Mouse (Mus musculus): ENCODE results near the gene Wdfy3. TPM values are rescaled to one million over a fixed set of nuclear protein-coding genes. Genes with fewer than 3 reads are reported as not detected.
"Not testable (repeated sequence)": the region's sequence is repeated elsewhere in the genome, so short reads cannot be mapped to it uniquely, and the experiment has no call there.

Wdfy3 gene
- total RNA-seq, 2 experiments from 2014 or later = 129 to 140 TPM

DNA sequence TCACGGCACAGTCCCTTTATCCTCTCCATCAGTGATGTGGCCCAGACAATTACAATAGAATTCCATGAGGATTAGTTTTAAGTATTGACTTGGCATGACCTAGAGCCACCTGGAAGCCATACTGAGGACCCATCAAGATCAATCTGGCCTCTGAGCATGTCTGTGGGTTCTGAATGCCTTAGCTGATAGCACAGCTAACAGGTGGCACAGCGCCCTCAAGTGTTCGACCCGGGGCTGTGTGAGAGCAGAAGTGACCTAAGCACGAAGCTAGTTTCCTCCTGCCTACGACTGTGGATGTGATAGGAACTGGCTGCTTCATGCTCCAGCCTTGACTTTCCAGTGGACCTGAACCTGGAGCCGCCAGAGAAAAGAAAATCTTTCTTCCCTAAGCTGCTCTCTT, 215.1 kb downstream of the Wdfy3 start:
- no peak for DNase-seq (ENCODE audit: low spot score in 2 of 2)
- intact Hi-C loops (cut with DNase I) = no loop called here

DNA sequence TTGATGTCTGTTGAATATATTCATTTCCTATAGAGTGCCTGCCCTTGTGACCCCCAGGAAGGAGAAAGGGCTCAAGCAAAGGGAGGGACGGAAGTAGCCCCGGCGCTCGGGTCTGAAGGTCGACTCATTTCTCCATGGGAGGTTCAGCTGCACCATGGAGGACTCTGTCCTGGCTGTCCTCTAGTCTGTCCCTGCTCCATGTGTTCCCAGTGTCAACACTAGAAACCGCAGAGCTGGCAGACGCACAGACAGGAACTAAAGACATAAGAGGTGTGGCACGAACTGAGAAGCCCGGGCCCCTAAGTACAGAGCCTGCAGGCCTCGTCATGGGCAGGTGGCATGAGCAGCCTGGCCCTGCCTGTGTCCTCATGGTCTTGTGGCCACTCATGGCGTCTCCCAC, 215.6 kb downstream of the Wdfy3 start:
- no peak for DNase-seq (ENCODE audit: low spot score in 2 of 2)
- intact Hi-C loops (cut with DNase I) = no loop called here

DNA sequence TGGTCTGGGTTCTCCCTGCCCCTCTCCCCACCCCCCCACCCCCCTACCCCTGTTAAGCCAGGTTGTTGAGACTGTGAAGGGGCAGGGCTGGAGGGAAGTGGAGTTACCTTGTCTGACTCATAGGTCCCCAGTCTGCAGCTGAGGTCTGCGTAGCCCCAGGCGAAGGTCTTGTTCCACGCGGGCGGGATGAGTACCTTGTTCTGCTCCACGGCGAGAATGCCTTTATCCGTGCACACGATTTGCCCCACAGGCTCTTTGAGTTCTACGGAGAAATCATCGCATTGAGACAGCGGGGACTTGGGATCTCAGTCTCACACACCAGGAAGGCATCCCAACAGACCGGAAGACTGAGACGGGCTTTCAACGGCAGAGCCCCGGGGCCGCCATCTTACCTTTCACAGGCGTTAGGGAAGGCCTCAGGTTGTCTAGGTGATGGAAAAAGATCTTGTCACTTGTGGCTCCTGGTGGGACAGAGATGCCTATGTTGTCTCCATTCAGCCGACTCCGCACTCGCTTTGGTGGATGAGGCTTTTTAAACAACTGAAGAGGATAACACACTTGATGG, 217.5 kb downstream of the Wdfy3 start:
- DNase-seq (ENCODE audit: low spot score in 2 of 2) = no peak
- intact Hi-C loops (cut with DNase I) = no loop called here

DNA sequence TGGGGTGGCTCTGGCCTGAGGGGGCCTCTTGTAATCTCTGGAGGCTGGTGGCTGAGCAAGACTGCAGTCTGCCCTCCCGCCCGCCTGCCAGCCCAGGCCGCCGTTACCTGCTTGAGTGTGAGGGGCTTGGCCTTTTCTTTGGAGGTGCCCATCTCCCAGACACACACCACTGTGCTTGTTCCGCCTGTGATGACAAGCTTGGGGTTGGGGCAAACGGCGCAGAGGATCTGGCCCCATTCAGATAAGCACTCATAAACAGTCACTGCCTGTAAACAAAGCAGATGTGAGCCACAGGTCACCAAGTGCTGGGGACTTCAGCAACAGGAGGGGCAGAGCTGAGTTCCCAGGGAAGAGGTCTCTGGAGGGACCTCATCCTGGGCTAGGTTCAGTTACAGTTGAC, 218.6 kb downstream of the Wdfy3 start:
- no peak for DNase-seq (ENCODE audit: low spot score in 2 of 2)
- intact Hi-C loops (cut with DNase I) = no loop called here

DNA sequence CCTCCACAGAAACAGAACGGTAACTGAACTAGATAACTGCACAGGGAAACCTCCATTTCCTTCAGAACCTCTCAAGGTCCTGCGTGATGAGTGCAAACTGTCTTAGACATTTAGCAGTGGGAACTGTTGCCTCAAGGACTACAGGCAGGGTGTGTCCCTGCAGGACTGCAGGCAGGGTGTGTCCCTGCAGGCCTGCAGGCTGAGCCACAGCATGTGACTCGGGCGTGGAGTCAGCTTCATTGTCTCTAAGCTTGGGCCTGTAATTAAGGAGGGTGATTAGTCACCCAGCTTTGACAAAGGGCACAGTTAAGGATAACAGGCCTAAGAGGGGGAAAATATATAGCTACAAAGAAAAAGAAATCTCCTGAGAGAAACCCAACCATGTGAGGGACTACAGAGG, 222.0 kb downstream of the Wdfy3 start:
- intact Hi-C loops (cut with DNase I) = no loop called here
- DNase-seq (ENCODE audit: low spot score in 2 of 2) = no peak

DNA sequence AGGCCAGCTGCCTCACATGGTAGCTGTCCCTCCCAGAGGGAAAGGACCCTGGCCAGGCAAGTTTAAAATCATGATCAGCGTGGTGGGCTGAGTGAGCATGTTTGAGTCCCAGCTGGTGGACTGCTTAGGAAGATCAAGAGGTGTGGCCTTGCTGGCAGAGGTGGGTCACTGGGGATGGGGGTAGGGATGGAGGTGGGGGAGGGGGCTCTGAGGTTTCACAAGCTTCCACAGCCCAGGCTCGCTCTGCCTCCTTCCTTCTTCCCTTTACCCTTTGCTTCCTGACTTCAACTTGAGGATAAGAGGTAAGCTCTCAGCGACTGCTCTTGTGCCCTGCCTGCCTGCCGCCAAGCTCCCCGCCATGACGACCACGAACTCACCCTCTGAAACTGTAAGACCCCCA, 222.4 kb downstream of the Wdfy3 start:
- DNase-seq (ENCODE audit: low spot score in 2 of 2) = no peak

DNA sequence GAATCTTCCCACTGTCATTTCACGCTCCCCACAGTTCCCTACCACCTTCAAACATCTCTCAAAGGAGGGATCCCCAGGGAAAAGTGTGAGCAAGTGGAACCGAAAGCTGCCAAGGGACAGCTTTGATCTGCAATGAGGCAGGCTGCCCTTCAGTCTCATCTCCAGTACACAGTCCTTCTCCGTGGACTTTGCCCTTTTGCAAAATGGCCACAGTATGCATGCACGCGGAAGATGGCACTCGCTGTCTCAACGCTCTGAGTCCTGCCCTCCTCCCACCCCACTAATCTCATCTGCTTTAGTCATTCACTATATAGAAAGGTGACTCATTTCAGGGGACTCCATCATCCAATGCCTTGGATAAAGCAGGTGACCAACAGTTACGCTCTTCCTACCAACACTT, 223.8 kb downstream of the Wdfy3 start:
- DNase-seq (ENCODE audit: low spot score in 2 of 2) = no peak
- intact Hi-C loops (cut with DNase I) = no loop called here

More for the DNA sequence above, 222.4 kb downstream of the Wdfy3 start:
- intact Hi-C loops (cut with DNase I) = no loop called here

DNA sequence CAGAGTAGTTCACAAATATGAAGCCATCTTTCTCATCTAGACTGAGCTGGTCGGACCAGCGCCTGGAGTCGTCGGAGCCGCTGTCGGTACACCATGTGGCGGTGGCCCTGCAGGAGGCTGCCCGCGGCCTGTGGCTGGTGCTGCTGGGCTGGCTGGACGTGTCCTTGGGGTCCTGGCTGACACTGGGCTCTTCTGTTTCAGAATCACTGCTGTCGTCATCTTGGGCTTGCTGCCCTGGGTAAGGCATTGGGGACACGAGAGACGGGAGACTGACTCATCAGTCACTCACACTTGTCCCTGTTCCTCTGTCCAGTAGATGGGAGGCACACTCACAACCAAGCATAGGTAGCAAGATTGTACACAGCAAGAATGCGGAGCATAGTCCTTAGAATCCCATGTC, 224.7 kb downstream of the Wdfy3 start:
- DNase-seq (ENCODE audit: low spot score in 2 of 2) = no peak
- intact Hi-C loops (cut with DNase I) = no loop called here

DNA sequence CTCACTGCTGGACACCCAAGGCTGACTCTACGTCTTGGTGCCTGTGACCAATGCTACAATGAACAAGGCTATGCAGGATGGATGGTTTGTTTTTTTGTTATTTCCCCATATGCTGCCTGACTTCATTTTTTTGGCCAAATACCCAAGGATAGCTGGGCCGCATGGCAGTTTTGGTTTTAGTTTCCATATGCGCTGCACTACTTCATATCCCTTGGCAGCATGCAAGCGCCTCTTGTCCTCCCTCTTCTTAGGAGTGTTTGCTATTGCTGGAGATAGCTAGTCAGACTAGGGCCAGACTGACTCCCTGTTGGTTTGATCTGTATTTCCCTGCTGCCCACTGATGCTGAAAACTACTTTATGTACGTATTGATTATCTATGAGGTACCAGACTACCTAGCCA, 229.2 kb downstream of the Wdfy3 start:
- intact Hi-C loops (cut with DNase I) = no loop called here
- DNase-seq (ENCODE audit: low spot score in 2 of 2) = no peak

DNA sequence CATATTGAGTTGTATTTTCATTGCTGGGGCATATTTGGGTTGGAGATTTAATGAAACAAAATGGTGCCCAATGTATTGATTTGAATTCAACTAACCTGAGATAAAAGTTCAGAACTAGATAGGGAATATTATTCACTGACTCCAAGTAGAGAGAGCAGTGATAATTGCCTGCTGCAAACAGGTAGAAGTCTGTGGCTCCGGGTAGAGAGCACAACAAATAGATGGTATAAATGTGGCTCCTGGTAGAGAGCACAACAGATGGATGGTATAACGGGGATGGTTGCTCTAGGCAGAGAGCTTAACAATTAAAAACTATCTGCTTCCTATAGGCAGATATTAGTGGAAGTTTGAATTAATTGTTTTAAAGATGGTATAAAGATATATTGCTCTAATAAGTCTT, 232.1 kb downstream of the Wdfy3 start:
- DNase-seq (ENCODE audit: low spot score in 2 of 2); intact Hi-C loops (cut with DNase I): not testable (repeated sequence)

DNA sequence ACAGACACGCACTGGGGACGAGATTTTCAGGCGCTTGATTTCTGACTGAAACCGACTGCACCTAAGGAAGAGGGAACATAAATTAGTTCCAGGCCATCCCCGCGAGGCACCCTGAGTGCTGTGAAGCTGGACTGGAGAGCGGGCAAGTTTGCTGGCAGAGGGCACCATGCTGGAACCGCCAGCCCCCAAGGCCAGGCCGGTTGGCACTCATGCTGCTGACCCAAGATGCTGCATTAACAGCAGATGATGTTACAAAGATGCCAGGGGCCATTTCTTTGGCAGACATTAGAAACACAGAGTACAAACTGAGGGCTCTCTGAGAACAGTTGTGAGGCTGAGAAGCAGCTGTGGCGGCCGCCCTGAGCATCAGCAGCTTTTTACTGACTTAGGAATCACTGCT, 233.5 kb downstream of the Wdfy3 start:
- DNase-seq (ENCODE audit: low spot score in 2 of 2) = no peak
- intact Hi-C loops (cut with DNase I) = no loop called here

DNA sequence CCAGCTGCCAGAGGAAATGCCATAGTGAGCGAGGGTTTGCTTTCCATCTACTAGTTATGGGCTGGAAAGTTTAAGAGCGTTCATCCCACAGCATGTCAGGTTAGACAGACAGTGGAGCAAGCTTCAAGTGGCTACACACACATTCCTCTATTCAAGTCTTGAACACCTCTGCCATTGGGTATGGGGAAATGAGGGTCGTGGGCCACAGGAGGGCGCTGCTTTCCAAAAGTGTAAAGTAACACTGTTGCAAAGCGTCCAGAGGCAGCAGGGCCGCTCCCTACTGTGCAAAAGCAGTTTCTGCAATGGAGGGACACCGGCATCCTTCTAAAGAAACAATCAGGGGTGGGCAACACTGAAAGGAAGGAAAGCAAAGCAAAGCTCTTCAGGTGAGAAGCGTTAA, 235.8 kb downstream of the Wdfy3 start:
- no peak for DNase-seq (ENCODE audit: low spot score in 2 of 2)
- intact Hi-C loops (cut with DNase I) = no loop called here

DNA sequence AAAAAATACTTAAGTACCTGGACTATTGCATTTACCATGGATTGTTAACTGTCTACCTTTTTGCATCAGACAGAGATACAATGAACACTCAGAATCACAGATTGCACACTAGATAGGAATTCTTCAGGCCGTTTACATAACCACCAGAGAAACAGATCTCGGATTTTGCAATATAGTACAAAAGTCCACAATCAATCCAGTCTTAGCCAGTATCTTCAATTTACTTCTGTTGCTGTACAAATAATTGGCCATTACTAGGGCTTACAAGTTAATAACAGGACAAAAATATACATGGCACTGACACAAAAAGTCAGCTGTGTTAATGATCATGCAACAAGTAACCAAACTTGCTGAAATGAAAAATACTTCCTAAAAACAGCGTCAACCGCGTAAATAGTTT, 236.7 kb downstream of the Wdfy3 start:
- no peak for DNase-seq (ENCODE audit: low spot score in 2 of 2)
- intact Hi-C loops (cut with DNase I) = no loop called here

DNA sequence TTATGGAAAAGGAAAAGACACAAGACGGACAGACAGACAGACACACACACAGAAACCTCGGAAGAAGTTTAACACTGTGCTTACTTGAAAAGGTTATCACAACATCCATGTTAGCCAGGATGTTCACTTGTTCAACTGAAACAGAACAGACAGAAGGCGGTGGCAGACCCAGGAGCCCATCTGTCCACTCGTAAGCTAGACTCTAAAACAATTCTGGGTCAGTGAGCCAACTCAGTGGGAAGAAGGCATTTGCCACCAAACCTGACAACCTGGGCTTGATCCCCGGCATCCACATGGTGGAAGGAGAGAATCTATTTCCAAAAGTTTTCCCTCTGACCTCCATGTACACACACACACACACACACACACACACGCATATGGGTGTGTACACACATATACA, 237.7 kb downstream of the Wdfy3 start:
- intact Hi-C loops (cut with DNase I) = no loop called here
- no peak for DNase-seq (ENCODE audit: low spot score in 2 of 2)

DNA sequence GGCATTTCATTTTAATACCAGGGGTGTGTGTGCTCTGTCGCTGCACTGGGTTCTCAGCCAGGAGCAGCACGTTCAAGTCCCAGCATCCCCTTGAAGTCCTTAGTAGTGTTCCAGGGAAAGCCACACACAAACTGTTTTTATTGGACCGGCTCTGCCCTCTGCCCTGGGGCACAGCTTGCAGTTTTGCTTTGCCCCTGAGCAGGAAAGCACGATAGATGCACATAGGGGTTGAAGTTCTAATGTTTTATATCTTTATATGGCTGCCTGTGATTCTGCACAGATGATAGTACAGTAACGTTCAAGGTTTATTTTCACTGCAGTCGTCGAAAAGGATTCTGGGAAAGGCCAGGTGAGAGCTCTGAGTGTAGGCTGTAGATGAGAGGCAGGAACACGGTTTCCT, 239.5 kb downstream of the Wdfy3 start:
- DNase-seq (ENCODE audit: low spot score in 2 of 2) = no peak
- intact Hi-C loops (cut with DNase I) = no loop called here

DNA sequence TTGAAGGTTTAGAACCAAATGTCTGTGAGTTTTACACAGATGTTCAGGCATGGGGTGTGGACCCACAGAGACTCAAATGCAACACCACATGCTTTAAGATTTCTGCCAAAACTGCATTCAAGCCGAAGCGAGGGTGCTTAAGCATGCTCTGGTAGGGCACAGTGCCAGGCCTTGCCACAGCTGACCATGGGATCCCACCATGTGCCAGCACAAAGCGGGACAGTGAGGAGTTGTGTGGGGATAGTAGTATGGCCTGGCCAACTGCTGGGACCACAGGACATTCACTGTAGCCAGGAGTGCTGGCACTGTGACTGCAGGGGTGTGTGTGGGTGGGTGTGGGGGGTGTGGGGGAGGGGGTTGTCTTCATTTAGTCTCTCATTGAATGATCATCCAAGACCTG, 240.8 kb downstream of the Wdfy3 start:
- no peak for DNase-seq (ENCODE audit: low spot score in 2 of 2)
- intact Hi-C loops (cut with DNase I) = no loop called here

DNA sequence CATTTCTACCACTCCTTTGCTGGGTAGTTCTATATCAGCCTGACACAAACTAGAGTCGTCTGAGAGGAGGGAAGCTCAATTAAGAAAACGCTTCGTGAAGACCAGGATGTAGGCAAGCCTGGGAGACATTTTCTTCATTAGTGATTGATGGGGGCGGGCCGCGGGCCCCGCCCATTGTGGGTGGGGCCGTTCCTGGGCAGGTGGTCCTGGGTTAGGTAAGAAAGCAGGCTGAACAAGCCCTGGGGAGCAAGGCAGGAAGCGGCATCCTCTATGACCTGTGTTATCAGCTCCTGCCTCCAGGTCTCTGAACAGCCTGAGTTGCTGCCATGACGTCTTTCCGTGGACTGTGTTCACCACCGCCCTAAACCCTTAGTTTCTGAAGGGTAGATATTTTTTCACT, 242.2 kb downstream of the Wdfy3 start:
- no peak for DNase-seq (ENCODE audit: low spot score in 2 of 2)
- intact Hi-C loops (cut with DNase I) = no loop called here

DNA sequence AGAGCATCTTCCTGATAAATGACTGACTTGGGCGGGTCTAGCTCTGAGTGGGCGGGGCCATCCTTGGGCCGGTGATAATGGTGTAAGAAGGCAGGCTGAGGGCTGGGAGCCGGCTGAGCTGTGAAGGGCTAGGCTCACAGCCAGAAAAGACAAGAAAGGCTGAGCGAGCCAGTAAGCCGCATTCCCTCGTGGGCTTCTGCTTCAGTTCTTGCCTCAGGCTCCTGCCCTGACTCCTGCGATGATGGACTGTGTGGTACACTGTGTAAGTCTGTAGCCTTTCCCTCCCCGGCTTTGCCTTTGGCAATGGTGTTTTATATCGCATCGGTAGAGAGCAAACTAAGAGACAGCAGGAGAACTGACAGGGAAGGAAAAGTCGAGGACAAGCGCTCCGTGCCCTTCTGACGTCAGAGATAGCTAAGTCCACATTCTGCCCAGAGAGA, 243.2 kb downstream of the Wdfy3 start:
- peak; percentile 38 to 39 for DNase-seq (ENCODE audit: low spot score in 2 of 2)
- intact Hi-C loops (cut with DNase I) = no loop called here

DNA sequence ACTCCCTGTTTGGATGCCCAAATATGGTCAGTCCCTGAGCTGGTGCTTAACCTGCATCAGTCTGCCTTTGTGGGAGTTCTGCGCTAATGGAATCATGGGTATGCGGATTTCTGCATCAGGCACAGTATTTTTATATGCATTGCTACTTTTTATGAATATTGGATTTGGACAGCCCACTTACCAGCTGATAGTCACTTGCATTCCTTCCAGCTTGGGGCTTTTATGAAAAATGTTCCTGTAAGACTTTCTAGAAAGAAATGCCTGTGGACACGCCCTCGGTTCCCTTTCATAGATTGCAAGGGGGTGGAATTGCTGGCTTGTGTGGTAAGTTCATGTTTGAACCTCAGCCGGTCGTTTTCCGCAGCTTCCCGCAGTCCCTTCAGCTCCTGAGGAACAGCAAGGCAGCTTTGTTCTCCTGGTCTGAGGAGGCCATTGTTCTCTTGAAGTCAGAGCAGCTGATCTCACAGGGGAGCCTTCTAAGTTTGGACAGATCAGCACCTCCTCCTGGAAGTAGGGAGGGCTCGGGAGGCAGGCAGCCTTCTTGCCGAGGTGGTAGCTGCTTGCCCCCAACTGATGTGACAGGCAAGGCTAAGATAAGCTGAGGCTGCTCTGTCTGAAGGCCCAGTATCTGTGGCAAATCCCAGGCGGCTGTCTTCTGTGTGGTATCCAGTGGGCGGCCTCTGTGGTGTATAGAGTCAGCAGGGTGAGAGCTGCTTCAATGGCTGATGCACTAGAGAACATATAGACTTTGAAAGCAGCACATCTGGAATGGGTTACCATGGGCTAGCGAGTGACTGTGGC, 244.4 kb downstream of the Wdfy3 start:
- intact Hi-C loops (cut with DNase I) = no loop called here
- peak; percentile 21 to 41 for DNase-seq (ENCODE audit: low spot score in 2 of 2)

DNA sequence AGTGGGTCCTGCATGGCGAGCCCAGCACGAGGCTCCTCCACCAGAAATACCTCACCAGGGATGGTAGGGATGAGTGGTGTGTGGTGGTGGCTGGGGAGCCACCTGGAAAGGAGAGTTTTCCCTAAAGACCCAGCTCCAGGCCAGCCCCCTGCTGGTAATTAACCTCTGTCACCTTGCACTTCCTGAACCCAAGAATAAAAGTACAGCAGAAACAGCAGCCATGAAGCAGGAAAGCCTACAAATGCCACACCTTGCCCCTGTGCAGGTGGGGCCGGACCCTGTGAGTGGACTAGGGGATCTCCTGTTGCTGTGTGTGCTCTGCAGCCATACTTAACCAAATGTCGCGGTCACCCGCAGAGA, 247.4 kb downstream of the Wdfy3 start:
- intact Hi-C loops (cut with DNase I) = no loop called here
- no peak for DNase-seq (ENCODE audit: low spot score in 2 of 2)

DNA sequence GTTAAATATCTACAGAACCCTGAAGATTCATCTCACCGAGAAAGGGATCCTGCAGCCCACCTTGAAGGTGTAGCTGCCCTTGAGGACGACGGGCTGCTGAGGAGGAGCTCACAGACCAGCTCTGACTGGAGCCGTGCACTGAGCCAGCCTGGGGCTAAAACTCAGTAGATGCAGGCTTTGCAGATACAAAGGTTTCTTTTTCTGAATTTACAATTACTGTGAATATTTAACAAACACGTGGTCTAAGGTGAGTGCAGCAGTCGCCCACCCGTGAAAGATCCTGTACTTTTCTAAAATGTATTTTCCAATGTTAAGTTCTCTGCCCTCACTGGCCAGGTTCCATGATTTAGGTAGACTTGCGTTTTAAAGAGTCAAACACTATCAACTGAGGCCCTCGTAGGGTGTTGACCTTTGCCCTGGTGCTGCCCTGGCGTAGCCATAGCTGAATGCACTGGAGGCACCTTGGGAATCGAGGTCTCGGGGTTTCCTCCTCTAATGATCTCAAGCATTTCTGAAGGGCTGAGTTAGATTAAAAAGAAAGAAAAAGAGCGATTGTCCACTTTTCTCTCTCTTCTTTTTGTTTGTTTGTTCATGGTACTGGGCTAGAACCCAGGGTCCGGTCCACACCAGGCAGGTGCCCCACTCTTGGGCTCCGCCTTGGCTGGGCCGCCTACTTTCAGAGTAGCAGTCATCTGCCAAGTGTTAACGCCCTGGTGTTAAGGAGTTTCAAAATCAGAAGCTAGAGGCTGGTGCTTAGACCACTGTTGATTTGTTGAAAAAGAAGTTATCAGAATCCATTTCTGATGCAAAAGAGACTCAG, 248.0 kb downstream of the Wdfy3 start:
- intact Hi-C loops (cut with DNase I) = no loop called here

More for the DNA sequence above, 248.0 kb downstream of the Wdfy3 start:
- DNase-seq (ENCODE audit: low spot score in 2 of 2) = no peak

All from left cerebral cortex, postnatal 36 days (tissue).